Mouse (Mus musculus) cerebellum, postnatal 36 days (tissue): ENCODE measurements around the gene Unc13b.

ENCODE experiments used
- DNase-seq, 2 experiments: peaks; one replicate each; pipeline ENCODE4 v3.0.0; 2021 to 2022; ENCODE audit warnings: mixed read lengths in 2 of 2

Gene Unc13b

GRCm38 (mm10) chr4:43236898-43237297, 178.1 kb downstream of the Unc13b start:
- DNase-seq, result no peak

- DNase-seq, result no peak
Observed at GRCm38 (mm10) chr4:43240716-43241115, 182.0 kb downstream of the Unc13b start.

DNA sequence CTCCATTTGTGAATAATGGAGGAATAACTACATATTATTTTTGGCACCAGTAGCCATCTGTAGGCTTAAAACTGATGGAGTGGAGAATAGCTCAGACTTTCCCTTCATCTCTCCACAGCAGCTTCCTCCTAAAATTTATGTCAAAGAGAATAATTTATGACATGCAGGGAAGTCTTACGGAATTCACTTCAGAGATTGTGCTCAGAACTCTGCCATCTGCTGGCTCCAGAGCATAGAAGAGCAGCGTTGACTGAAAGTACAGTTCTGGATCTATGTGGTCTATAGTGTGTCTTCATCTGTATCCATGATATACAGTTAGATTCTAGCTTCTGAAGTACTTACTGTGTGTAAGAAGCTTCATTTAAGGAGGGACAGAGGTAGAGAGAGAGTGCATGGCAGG, 185.3 kb downstream of the Unc13b start:
- no peak for DNase-seq

GRCm38 (mm10) chr4:43245776-43246175, 187.0 kb downstream of the Unc13b start:
- no peak for DNase-seq

- DNase-seq, result no peak
Observed at GRCm38 (mm10) chr4:43248026-43248425, 189.3 kb downstream of the Unc13b start.

GRCm38 (mm10) chr4:43248909-43249308, 190.2 kb downstream of the Unc13b start:
- DNase-seq, result no peak

GRCm38 (mm10) chr4:43251269-43251668, 192.5 kb downstream of the Unc13b start:
- no peak for DNase-seq

- DNase-seq, result no peak
Observed at GRCm38 (mm10) chr4:43257040-43257439, 198.3 kb downstream of the Unc13b start.

- no peak for DNase-seq
Observed at GRCm38 (mm10) chr4:43258556-43258955, 199.8 kb downstream of the Unc13b start.

- no peak for DNase-seq
Observed at GRCm38 (mm10) chr4:43259435-43259834, 200.7 kb downstream of the Unc13b start.

DNA sequence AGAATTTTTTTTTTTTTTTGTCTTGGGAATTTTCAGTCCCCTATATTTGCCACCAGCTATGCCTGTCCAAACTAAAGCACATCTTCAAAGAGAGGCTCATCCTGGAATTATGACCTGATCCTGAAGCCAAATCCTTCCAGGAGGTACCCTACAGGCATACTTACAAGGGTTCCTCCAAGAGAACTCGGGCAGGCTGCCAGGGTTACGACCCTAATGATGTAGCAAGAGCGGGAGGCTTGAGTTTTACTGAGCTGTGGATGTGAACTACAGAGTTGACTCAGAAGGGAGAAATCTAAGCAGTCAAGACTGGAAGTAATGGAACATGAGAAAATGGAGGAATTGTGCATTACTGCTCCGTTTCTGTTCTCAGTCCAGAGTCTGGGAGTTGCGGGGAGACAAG, 201.3 kb downstream of the Unc13b start:
- DNase-seq, result no peak

GRCm38 (mm10) chr4:43262821-43263220, 204.1 kb downstream of the Unc13b start:
- DNase-seq, result no peak

DNA sequence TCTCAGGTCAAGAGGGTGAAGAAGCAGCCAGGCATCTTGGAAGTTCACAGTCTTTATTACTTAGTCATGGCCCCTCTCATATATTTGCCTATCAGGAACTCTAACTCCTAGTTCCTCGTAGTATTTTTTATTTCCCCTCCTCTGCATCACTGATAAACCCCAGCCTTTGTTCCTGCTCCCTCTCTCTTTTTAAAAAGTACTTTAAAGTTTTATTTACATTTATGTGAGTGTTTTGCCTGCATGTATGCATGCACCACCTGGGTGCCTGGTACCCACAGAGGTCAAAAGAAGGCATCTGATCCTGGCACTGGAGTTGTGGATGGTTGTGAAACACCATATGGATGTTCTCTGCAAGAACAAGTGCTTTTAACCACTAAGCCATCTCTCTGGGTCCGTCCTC, 207.4 kb downstream of the Unc13b start:
- no peak for DNase-seq

GRCm38 (mm10) chr4:43266623-43267322, 208.0 kb downstream of the Unc13b start, which contains the start of gene Atp8b5:
Gene Atp8b5 (plus strand): TSS chr4:43267159.
- peak; percentile 79 to 82 for DNase-seq

DNA sequence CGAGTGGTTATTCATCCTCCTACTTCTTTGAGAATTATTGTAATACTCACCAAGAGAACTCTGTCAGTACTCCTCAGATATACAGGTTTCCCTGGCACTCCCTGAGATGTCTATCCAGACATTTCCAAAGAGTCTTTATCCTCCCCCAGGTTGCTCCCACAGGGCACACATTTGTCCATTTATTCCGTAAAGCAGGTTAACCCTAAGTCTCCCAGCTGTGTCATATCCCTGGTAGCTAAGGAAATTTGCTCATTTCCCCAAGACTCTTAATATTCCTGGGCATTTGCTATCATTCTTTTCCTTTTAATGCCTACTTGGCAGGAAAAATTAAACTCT, 208.5 kb downstream of the Unc13b start:
- no peak for DNase-seq

DNA sequence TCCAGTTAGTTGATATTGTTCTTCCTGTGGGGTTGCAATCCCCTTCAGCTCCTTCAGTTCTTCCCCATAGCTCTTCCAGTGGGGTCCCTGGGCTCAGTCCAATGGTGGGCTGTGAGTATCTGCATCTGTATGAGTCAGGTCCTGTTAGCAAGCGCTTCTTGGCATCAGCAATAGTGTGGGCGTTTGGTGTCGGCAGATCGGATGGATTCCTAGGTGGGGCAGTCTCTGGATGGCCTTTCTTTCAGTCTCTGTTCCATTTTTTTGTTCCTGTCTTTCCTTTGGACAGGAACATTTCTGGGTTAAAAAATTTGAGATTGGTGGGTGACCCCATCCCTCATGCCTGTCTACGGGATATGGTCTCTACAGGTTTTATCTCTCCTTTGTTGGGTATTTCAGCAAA, 226.7 kb downstream of the Unc13b start:
- no peak for DNase-seq

DNA sequence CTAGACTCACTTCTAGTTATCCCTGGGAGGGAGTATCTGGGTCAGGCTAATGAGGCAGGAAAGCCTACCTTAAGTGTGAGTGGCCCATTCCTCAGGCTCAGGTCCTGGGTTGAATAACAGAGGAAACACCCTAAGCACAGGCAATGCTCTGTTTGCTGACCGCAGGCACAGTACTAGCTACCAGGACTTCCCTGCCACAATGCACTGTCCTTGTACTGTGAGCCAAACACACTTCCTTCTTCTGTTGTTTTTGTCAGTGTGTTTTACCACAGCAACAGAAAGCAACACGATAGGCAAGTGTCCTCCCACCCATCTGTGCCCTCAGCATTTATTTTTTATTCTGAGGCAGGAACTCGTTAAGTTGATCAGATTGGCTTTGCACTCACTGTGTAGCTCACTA, 228.6 kb downstream of the Unc13b start:
- DNase-seq, result no peak

GRCm38 (mm10) chr4:43294001-43294400, 235.2 kb downstream of the Unc13b start:
- no peak for DNase-seq

DNA sequence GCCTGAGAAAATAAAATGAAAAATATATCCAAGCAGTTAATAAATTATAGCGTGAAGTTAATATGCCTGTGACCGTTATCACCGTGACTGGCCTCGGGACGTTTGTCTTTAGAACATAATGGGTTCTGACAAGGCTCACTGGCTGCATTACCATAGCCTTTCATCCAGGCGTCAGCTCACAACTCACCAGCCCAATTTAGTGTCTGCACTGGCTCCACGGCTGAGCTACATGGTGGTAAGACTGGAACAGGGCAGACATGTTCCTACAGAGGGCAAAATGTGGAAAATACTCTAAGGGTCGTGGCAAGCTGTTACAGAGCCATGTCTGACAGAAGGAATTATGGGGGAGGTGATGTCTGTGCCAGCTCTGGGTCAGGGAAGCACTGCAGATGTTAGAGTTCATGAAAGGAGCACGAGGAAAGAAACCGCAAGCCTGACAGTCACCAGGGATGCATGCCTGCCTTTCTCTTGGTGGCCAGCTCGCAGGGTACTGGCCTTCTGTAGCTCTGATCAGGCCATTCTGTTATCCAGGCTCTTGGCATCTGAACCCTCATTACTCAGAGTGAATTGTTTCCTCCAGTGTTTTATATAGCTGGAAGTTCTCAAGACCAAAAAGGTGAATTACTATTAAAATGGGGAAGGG, 251.1 kb downstream of the Unc13b start:
- no peak for DNase-seq
